Mouse (Mus musculus): Measurements from ENCODE around the gene Pld4.

Gene Pld4

GRCm38 (mm10) chr12:112766586-112766985, 6.1 kb downstream of the Pld4 start:
- DNase-seq (ENCODE audit: low spot score in 2 of 2) = no peak

DNA sequence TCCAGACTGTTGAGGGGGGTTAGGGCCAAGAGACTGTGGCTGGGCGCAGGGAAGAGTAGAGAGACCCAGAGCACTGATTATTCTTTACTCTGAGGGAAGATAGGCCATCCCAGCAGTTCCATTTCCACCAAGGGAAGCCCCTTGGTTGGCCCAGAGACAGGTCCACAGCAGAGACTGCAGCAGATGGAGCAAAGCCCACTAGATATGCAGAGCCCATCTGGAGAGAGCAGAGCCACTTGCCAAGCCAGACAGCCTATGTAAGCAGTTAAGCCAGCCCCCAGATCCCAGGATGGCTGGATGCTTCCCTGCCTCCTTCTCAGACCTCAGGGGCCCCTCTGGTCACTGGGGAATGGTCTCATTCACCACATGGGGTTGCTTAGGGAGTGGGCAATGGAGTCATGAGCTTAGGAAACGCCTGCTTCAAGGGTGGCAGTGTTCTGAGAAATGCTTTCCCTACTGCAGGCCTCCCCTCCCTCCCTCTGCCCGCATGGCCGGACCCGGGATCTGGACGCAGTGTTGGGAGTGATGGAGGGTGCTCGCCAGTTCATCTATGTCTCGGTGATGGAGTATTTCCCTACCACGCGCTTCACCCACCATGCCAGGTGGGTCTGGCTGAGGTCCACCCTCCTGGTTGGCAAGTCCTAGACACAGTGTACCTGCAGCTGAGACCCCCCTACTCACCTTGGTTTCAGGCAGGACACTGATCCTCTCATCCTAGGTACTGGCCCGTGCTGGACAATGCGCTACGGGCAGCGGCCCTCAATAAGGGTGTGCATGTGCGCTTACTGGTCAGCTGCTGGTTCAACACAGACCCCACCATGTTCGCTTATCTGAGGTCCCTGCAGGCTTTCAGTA, 6.8 kb downstream of the Pld4 start:
- DNase-seq (ENCODE audit: low spot score in 2 of 2) = no peak

DNA sequence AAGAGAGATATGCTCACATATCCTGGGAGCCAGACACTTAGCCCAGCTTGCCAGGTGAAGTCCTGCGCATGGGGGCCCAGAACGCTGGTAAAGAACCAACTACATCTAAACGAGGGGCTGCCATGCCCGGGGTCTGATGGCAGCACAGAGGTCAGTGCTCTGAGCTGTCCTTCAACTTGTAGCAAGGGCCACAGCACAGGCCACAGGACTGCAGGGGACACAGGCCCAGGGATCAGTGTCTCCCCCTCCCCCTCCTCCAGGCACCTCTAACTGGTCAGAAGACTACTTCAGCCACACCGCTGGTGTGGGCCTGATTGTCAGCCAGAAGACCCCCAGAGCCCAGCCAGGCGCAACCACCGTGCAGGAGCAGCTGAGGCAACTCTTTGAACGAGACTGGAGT, 7.7 kb downstream of the Pld4 start:
- DNase-seq (ENCODE audit: low spot score in 2 of 2) = no peak

DNA sequence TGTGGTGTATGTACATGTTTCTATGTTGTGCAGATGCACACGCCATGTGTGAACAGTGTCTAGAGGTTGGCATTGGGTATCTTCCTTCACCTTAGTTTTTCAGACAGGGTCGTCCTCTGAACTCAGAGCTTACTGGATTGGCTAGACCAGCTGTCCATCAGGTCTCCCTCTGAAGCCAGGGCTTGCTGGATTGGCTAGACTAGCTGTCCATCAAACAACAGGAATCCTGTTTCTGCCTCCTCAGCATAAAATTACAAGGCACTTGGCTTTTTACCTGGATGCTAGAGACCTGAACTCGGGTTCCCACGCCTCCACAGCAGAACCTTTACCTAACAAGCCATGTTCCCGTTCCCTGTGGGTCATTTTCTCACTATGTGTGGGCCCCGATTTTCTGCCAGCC, 8.6 kb downstream of the Pld4 start:
- DNase-seq (ENCODE audit: low spot score in 2 of 2) = no peak

GRCm38 (mm10) chr12:112769751-112770150, 9.3 kb downstream of the Pld4 start:
- DNase-seq (ENCODE audit: low spot score in 2 of 2) = no peak

GRCm38 (mm10) chr12:112770396-112770795, 9.9 kb downstream of the Pld4 start:
- DNase-seq (ENCODE audit: low spot score in 2 of 2) = no peak

- DNase-seq (ENCODE audit: low spot score in 2 of 2) = no peak
Measured at GRCm38 (mm10) chr12:112772306-112772705, 11.9 kb downstream of the Pld4 start.

DNA sequence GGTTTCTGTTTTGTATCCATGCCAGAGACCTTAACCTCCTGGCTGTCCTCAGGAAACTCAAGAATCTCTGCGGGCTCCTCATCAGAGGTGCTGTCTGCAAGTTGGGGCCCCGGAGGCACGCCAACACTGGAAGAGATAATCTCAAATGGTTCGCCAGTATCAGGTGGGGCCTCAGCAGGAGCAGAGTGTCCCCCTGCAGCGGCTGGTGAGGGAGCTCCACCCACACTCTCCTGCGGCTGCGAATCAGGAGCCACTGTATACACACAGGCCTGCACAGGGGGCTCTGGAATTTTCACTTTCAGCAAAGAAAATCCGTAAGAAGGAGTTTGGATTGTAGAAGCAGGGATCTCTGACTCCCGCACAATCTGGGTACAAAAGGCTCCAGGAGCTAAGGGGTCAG, 12.9 kb downstream of the Pld4 start:
- no peak for DNase-seq (ENCODE audit: low spot score in 2 of 2)

DNA sequence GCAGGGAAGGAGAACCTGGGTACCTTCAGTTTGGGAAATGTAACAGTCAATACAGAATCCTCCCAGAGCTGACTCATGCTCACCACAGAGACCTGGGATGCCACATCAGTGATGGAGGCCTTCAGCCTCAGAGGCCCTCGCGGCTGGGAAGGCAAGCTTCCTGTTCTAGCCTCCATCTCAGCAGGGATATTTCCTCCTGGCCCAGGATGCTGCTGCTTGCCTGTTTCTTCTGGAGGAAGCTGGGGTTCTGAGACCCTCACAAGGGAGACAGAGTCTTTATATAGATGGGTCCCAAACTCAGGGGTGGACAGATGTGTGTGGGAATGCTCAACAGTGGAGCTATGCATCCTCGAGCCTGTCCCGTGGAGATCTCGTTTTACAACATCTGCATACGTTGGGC, 13.6 kb downstream of the Pld4 start:
- no peak for DNase-seq (ENCODE audit: low spot score in 2 of 2)

- no peak for DNase-seq (ENCODE audit: low spot score in 2 of 2)
Measured at GRCm38 (mm10) chr12:112774481-112774880, 14.0 kb downstream of the Pld4 start.

GRCm38 (mm10) chr12:112791026-112791425, 30.6 kb downstream of the Pld4 start:
- DNase-seq (ENCODE audit: low spot score in 2 of 2) = no peak

GRCm38 (mm10) chr12:112793601-112794355, 33.3 kb downstream of the Pld4 start:
- DNase-seq (ENCODE audit: low spot score in 2 of 2) = no peak

GRCm38 (mm10) chr12:112794356-112794816, 33.9 kb downstream of the Pld4 start:
- no peak for DNase-seq (ENCODE audit: low spot score in 2 of 2)

DNA sequence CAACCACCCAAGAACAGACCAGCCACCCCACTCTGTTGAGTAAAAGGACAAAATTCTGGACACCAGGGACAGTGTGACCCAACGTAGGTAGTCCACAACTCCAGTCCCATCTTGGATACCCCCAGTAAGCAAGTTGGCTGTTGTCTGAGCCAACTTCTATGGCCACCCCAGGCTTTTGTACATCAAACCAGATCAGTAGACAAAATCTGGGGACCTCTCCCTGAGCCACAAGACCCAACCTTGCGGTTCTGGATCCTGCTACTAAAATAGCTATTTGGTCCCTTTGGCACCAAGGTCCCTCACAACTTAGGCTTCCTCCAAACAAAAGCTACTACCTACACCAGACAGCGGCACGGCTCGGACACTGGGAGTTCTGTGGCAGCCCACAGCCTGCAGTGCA, 34.5 kb downstream of the Pld4 start:
- DNase-seq (ENCODE audit: low spot score in 2 of 2) = no peak

DNA sequence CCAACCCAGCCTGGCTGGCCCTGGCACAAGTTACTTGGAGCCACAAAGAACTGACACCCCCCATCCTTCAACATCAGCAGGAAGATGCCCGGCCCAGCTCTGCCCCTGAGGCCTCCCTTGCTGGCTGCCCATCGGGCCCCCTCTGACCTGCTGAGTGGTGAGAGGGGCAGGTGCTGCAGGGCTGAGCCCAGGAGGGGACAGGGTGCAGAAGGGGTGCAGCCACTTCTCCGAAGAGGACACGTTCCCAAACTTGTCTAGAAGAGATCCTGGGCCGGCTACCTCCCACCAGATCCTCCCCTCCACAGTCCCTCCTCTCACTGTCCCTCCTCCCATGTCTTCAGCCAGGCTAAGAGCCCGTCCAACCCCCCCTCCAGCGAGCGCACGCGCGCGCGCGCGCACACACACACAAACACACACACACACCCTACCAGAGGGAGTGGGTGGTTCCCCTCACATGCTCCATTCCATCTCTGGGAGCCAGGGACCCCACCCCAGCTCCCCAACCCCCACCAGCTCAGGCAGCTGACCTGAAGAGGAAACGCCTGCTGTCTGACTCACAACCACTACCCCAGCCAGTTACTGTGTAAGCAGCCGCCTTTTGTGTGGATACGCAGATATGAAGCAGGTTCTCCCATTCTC, 35.1 kb downstream of the Pld4 start:
- no peak for DNase-seq (ENCODE audit: low spot score in 2 of 2)

DNA sequence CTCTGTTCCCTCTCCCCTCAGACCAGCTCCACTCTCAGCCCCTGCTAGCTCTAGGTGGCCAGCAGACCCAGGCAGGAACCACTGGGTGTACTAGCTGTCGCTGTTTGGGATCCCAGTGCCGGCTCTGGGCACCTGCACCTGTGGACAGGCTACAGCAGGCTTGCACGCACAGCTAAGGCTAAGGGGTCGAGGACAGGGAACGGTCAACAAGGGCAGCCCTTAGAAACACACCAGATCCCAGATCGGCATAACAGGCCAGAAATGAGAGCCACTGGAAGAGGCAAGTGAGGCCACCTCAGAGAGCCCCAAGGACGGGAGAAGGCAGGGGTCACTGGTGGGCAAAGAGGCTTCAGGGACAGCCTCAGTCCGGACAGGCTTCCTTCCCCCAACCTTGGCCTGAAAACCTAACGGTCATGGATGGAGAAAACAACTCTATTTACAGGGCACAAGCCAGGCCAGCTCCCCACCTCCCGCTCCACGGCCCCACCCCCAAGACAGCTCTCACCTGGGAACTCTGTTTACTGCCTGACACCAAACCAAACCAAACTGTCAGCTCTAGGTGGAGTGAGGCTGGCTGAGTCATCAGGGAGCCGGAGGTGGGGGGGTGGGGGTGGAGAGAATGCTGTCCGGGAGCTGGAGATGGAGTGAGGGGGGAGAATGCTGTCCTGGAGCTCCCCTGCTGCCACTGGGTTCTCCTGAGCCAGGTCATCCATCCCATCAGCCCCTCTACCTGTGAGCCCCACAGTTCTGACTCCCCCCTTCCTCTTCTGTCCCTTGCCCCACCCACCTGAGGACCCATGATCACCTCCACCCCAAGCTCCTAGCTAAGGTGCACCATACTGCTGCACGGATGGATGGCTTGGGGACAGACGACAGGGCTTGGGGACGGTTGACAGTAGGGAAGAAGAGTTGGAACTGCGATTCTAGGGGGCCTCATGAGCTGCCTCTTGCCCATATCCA, 36.4 kb downstream of the Pld4 start:
- no peak for DNase-seq (ENCODE audit: low spot score in 2 of 2)

GRCm38 (mm10) chr12:112797672-112798331, 37.3 kb downstream of the Pld4 start:
- peak; percentile 53 to 77 for DNase-seq (ENCODE audit: low spot score in 2 of 2)

DNA sequence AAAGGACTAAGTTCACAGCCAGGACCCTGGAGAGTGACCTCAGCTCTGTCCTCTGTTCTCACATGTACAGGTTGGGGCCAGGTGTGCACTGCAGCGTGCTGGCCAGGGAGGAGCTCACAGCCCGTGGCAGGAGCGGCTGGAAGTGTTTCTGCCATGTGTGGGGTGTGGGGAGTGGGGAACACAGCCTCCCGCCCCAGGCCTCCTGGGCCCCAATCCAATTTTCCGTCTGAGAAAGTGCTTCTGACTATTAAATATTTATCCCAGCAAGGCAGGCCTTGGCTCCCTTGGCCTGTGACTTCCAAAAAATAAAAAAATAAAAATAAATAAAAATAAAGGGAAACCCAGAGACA, 37.9 kb downstream of the Pld4 start:
- DNase-seq (ENCODE audit: low spot score in 2 of 2) = no peak

DNA sequence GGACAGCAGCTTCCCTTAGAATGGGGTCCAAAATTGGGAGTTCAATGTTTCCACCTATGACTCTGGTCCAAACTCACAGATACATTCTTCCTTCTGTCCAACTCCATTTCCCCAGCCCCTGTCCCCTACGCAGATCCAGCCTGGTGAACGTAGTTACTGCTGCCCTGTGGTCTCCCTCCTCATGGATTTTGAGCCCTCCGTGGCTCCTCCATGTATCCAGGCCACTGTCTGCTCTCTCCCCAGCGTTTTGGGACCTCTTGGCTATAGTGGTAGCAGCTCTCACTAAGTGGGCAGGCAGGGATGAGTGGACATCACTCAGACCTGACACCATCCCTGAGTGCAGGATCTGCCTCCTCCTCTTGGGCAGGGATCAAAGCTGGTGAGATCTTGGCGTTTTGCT, 38.3 kb downstream of the Pld4 start:
- no peak for DNase-seq (ENCODE audit: low spot score in 2 of 2)

DNA sequence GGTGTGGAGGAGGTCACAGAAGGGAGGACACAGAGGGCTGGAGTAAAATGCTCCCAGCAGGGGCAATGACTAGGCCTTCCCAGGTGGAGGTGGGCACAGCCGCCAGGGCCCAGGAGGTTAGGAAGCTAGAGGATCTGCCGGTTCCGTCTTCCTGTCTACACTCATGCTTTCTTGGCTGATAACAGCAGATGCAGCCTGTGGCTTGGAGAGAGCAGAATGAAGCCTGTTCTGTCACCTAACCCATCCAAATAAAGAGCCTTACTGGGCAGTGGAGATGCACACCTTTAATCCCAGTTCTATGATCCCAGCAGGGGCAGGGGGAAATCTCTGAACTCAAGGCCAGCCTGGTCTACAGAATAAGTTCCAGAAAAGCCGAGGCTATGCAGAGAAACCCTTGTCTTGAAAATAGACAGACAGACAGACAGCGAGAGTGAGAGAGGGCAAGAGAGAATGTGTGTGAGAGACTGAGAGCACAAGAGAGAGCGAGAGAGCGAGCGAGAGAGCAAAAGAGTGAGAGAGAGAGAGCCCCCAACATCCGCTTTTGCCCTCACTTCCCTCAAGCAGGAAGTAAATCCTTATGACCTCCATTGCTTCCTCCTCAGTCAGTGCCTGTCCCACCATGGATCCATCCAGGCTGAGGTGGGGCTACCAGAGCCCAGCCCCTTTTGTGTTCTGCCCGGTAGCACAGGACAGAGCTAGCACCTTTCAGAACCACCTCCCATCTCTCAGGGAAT, 38.9 kb downstream of the Pld4 start:
- DNase-seq (ENCODE audit: low spot score in 2 of 2) = no peak
